Mouse (Mus musculus): Measurements from ENCODE around the gene Faiml. TPM values are rescaled to one million over a fixed set of nuclear protein-coding genes. Genes with fewer than 3 reads are reported as not detected.

Gene Faiml
- polyA plus RNA-seq, 1 experiment: not detected

DNA sequence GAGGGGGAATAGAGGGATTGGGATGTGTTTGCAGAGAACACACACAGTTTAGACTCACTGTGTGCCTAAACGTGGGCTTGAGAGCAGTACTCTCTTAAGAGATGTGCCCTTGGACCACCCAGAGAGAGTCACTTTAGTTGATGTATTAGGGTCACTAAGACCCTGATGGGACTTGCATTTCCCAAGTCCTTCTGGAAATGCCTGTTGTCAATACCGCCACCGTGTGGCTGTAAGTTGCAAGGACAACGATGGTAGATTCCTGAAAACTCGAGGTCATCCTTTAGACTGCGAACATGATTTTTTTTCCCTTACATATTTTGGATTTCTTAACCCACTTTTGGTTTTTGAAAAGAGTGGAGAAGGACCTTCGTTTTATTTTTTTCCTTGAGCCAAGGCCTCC, 5.0 kb upstream of the Faiml start:
- 0 out of 2 replicates have a peak overlapping the region, but pooled peaks have one; percentile 14 for H3K4me3 ChIP-seq (ENCODE audit: insufficient read depth, low read length)
- peaks cover 15% of the 10 kb centered on the region for H3K4me1 ChIP-seq (ENCODE audit: control insufficient read depth, insufficient read depth, low read length)
- no peak overlapping the region for H3K27ac ChIP-seq (ENCODE audit: insufficient read depth, low read depth, low read length)
- no peak for TF ChIP-seq CTCF (IDR thresholded peaks at IDR 0.05; ENCODE audit: low read depth, low read length)
- TF ChIP-seq POLR2A (IDR thresholded peaks at IDR 0.05; ENCODE audit: borderline replicate concordance, low read depth, low read length): no peak

DNA sequence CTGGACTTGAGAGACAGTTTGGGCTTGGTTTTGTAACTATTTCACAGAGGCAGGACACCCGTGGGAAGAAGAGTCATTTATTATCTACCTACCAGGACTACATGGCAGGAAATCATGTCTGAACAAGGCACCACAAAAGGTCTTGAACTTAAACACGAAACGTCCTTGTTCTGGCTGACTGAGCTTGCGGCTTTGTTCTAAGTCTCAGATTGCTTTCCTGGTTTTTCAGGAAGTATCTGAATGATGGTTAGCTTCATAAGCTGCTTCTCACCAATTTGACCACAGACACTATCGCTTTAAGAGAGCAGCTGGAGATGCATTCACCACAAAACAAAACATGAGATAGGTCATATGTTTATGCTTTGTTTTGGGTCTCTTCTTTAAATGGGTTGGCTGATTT, 3.5 kb upstream of the Faiml start:
- peak overlapping the region; percentile 27; the same call in 1 of the 2 replicates for H3K27ac ChIP-seq (ENCODE audit: insufficient read depth, low read depth, low read length)

DNA sequence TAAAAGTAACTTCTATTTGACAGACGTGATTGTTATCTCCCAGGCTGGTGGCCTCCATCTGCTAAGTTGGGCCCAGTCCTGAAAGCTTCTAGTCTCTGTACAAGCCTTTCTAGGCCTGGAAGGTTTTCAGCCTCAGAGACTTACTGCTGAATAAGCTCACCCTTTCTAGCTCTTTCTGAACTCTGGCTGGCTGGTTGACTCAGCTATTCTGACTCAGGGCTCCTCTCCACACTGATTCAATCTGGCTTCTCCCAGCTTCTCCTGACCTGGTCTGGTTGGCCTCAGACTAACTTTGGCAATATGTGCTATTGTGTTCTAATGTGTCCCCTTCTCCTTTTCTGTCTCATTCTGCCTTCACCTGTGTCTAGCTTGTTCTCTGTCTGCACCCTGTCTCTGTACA, 2.2 kb upstream of the Faiml start:
- TF ChIP-seq POLR2A (IDR thresholded peaks at IDR 0.05; ENCODE audit: borderline replicate concordance, low read depth, low read length): no peak
- TF ChIP-seq CTCF (IDR thresholded peaks at IDR 0.05; ENCODE audit: low read depth, low read length): no peak
- Histone ChIP-seq H3K4me1 (ENCODE audit: control insufficient read depth, insufficient read depth, low read length) (peaks cover 14% of the 10 kb centered on the region), H3K4me3 (ENCODE audit: insufficient read depth, low read length) (no peak overlapping the region), H3K27ac (ENCODE audit: insufficient read depth, low read depth, low read length) (no peak overlapping the region)

More for the DNA sequence above, 3.5 kb upstream of the Faiml start:
- Histone ChIP-seq H3K4me3 (ENCODE audit: insufficient read depth, low read length) (no peak overlapping the region), H3K4me1 (ENCODE audit: control insufficient read depth, insufficient read depth, low read length) (peaks cover 15% of the 10 kb centered on the region)
- no peak for TF ChIP-seq POLR2A (IDR thresholded peaks at IDR 0.05; ENCODE audit: borderline replicate concordance, low read depth, low read length)
- TF ChIP-seq CTCF (IDR thresholded peaks at IDR 0.05; ENCODE audit: low read depth, low read length): no peak

GRCm38 (mm10) chr9:99238276-99238675, 1.2 kb upstream of the Faiml start:
- Histone ChIP-seq H3K4me3 (ENCODE audit: insufficient read depth, low read length) (no peak overlapping the region), H3K4me1 (ENCODE audit: control insufficient read depth, insufficient read depth, low read length) (peaks cover 13% of the 10 kb centered on the region), H3K27ac (ENCODE audit: insufficient read depth, low read depth, low read length) (no peak overlapping the region)
- TF ChIP-seq CTCF (IDR thresholded peaks at IDR 0.05; ENCODE audit: low read depth, low read length): no peak
- TF ChIP-seq POLR2A (IDR thresholded peaks at IDR 0.05; ENCODE audit: borderline replicate concordance, low read depth, low read length): no peak

- H3K4me1 ChIP-seq (ENCODE audit: control insufficient read depth, insufficient read depth, low read length): peaks cover 2% of the 10 kb centered on the region; the same call in 1 of the 2 replicates
- TF ChIP-seq CTCF (IDR thresholded peaks at IDR 0.05; ENCODE audit: low read depth, low read length): no peak
- TF ChIP-seq POLR2A (IDR thresholded peaks at IDR 0.05; ENCODE audit: borderline replicate concordance, low read depth, low read length): no peak
- H3K27ac ChIP-seq (ENCODE audit: insufficient read depth, low read depth, low read length): no peak overlapping the region
- H3K4me3 ChIP-seq (ENCODE audit: insufficient read depth, low read length): no peak overlapping the region
Observed at GRCm38 (mm10) chr9:99229450-99229849, 7.6 kb downstream of the Faiml start.

DNA sequence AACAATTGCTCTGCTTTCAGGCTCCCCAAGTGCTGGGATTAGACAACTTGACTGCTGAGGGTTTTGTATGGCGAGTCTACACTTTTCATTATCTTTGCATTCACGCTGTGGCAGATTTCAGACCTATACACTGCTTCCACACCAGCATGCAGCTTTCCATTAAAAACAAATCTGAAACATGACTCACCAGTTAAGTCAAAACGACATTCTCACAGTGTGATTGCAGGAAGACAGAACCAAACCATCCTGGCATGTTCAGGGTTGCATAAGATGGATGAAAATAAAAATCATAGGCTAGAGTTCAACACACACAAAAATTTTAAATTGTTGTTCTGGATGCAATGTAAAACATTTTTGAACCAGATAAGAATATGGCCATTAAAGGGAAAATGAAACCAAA, 12.5 kb downstream of the Faiml start:
- TF ChIP-seq CTCF (IDR thresholded peaks at IDR 0.05; ENCODE audit: low read depth, low read length) (no peak), POLR2A (IDR thresholded peaks at IDR 0.05; ENCODE audit: borderline replicate concordance, low read depth, low read length) (no peak)
- H3K27ac ChIP-seq (ENCODE audit: insufficient read depth, low read depth, low read length): no peak overlapping the region
- peaks cover 2% of the 10 kb centered on the region; the same call in 1 of the 2 replicates for H3K4me1 ChIP-seq (ENCODE audit: control insufficient read depth, insufficient read depth, low read length)
- no peak overlapping the region for H3K4me3 ChIP-seq (ENCODE audit: insufficient read depth, low read length)

DNA sequence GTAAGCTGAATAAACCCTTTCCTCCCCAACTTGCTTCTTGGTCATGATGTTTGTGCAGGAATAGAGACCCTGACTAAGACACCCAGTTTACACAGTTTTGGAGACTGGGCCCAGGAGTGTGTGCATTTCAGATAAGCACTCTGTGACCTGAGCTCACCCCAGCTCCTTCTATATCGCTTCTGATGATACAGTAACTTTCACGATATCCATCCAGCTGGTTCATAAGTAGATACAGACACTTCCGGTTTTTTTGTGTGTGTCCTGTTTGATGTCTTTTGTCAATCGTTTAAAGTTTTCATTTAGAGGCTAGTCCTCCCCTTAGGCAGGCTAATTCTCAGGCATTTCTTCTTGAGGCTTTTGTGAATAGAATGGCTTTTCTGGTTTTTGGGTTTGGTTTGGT, 15.4 kb downstream of the Faiml start:
- no peak overlapping the region for H3K27ac ChIP-seq (ENCODE audit: insufficient read depth, low read depth, low read length)
- TF ChIP-seq CTCF (IDR thresholded peaks at IDR 0.05; ENCODE audit: low read depth, low read length) (no peak), POLR2A (IDR thresholded peaks at IDR 0.05; ENCODE audit: borderline replicate concordance, low read depth, low read length) (no peak)
- H3K4me1 ChIP-seq (ENCODE audit: control insufficient read depth, insufficient read depth, low read length): peaks cover 2% of the 10 kb centered on the region; the same call in 1 of the 2 replicates
- no peak overlapping the region for H3K4me3 ChIP-seq (ENCODE audit: insufficient read depth, low read length)

GRCm38 (mm10) chr9:99217999-99218719, 18.9 kb downstream of the Faiml start:
- Histone ChIP-seq H3K4me3 (ENCODE audit: insufficient read depth, low read length) (no peak overlapping the region), H3K4me1 (ENCODE audit: control insufficient read depth, insufficient read depth, low read length) (peaks cover 22% of the 10 kb centered on the region), H3K27ac (ENCODE audit: insufficient read depth, low read depth, low read length) (no peak overlapping the region)
- TF ChIP-seq POLR2A (IDR thresholded peaks at IDR 0.05; ENCODE audit: borderline replicate concordance, low read depth, low read length): no peak
- TF ChIP-seq CTCF (IDR thresholded peaks at IDR 0.05; ENCODE audit: low read depth, low read length): no peak

- TF ChIP-seq CTCF (IDR thresholded peaks at IDR 0.05; ENCODE audit: low read depth, low read length): no peak
- TF ChIP-seq POLR2A (IDR thresholded peaks at IDR 0.05; ENCODE audit: borderline replicate concordance, low read depth, low read length): no peak
- Histone ChIP-seq H3K4me1 (ENCODE audit: control insufficient read depth, insufficient read depth, low read length) (peaks cover 38% of the 10 kb centered on the region), H3K4me3 (ENCODE audit: insufficient read depth, low read length) (no peak overlapping the region), H3K27ac (ENCODE audit: insufficient read depth, low read depth, low read length) (no peak overlapping the region)
Observed at GRCm38 (mm10) chr9:99216182-99216581, 20.9 kb downstream of the Faiml start.

GRCm38 (mm10) chr9:99212643-99213042, 24.4 kb downstream of the Faiml start:
- Histone ChIP-seq H3K27ac (ENCODE audit: insufficient read depth, low read depth, low read length) (peak overlapping the region; percentile 59), H3K4me3 (ENCODE audit: insufficient read depth, low read length) (no peak overlapping the region), H3K4me1 (ENCODE audit: control insufficient read depth, insufficient read depth, low read length) (peaks cover 44% of the 10 kb centered on the region)
- TF ChIP-seq POLR2A (IDR thresholded peaks at IDR 0.05; ENCODE audit: borderline replicate concordance, low read depth, low read length) (no peak), CTCF (IDR thresholded peaks at IDR 0.05; ENCODE audit: low read depth, low read length) (no peak)

Measured in bone marrow macrophage, adult 2 months (primary cell).